Mouse (Mus musculus) kidney, adult 2 months (tissue): ENCODE measurements around the gene Supv3l1. TPM values are rescaled to one million over a fixed set of nuclear protein-coding genes. Genes with fewer than 3 reads are reported as not detected.
A peak's percentile ranks its signal among the peaks of the same experiment; 100 is the strongest.

ENCODE experiments used
- DNase-seq: peaks from one replicate; pipeline ENCODE4 v3.0.0; 2021
- H3K27ac ChIP-seq: fragments of 200-500 bp; 2 replicates; pipeline ENCODE4 v1.5.1; 2012; ENCODE audit warnings: low read depth, low read length, control low read depth, inconsistent platforms; ENCODE audit not compliant: insufficient read depth
- H3K27me3 ChIP-seq: fragments of 200-500 bp; replicated peaks from 2 replicates; pipeline ENCODE4 v1.6.1; 2012; ENCODE audit warnings: mild to moderate bottlenecking, moderate library complexity, low read length, inconsistent platforms; ENCODE audit not compliant: control insufficient read depth, insufficient read depth
- H3K36me3 ChIP-seq: fragments of 200-500 bp; 2 replicates; pipeline ENCODE4 v1.6.1; 2012; ENCODE audit warnings: mild to moderate bottlenecking, moderate library complexity, low read length, inconsistent platforms; ENCODE audit not compliant: control insufficient read depth, insufficient read depth
- H3K4me1 ChIP-seq: fragments of 200-500 bp; 2 replicates; pipeline ENCODE4 v1.6.1; 2011; ENCODE audit warnings: low read length; ENCODE audit not compliant: control insufficient read depth, insufficient read depth
- H3K4me3 ChIP-seq: fragments of 200-500 bp; 2 replicates; pipeline ENCODE4 v1.5.1; 2011; ENCODE audit warnings: mild to moderate bottlenecking, low read depth, low read length, control low read depth; ENCODE audit not compliant: insufficient read depth
- CTCF ChIP-seq: fragments of 200-500 bp; conservative IDR thresholded peaks from 2 replicates; pipeline ENCODE4 v1.5.1; 2011; ENCODE audit warnings: low read depth, mild to moderate bottlenecking, control low read depth, low read length, moderate library complexity, mixed read lengths; ENCODE audit not compliant: insufficient read depth, insufficient read length
- POLR2A ChIP-seq: fragments of 200-500 bp; IDR thresholded peaks from one replicate; pipeline ENCODE4 v1.6.1; 2011; ENCODE audit warnings: low read depth, low read length, control low read depth
- WGBS: fragments of 180-500 bp; shearing (Covaris S2); methylation state at CpG from one replicate; pipeline ENCODE4 v1.1.7; 2018; 5-methylcytosine and 5-hydroxymethylcytosine counted together
- polyA plus RNA-seq: library from polyadenylated mRNA; depleted of rRNA; stranded (reverse); fragments of >200 nt; gene quantifications from 2 replicates; pipeline ENCODE4 v1.2.3, GENCODE M21; 2012

Gene Supv3l1
- polyA plus RNA-seq, 1 experiment: 25.4 TPM

- 11% methylated on average over 8 of the region's 8 CpGs for WGBS
- no peak for TF ChIP-seq POLR2A
- no peak for TF ChIP-seq CTCF
- Histone ChIP-seq H3K27me3 (no peaks in the 10 kb centered on the region), H3K36me3 (no peaks in the 10 kb centered on the region), H3K4me3 (no peak overlapping the region), H3K27ac (peak overlapping the region; percentile 67), H3K4me1 (peaks cover 6% of the 10 kb centered on the region; the same call in 1 of the 2 replicates)
- DNase-seq: peak; percentile 56
These were observed 36.5 kb downstream of the Supv3l1 start for GRCm38 (mm10) chr10:62412906-62413605.

GRCm38 (mm10) chr10:62411431-62412410, 37.8 kb downstream of the Supv3l1 start:
- WGBS: 68% methylated on average over 19 of the region's 19 CpGs
- Histone ChIP-seq H3K4me1 (peaks cover 6% of the 10 kb centered on the region; the same call in 1 of the 2 replicates), H3K27ac (no peak overlapping the region), H3K36me3 (no peaks in the 10 kb centered on the region), H3K4me3 (no peak overlapping the region), H3K27me3 (no peaks in the 10 kb centered on the region)
- no peak for TF ChIP-seq CTCF
- TF ChIP-seq POLR2A: no peak
- no peak for DNase-seq

GRCm38 (mm10) chr10:62410943-62411342, 38.6 kb downstream of the Supv3l1 start:
- TF ChIP-seq POLR2A: no peak
- TF ChIP-seq CTCF: peak; percentile 89
- H3K27me3 ChIP-seq: no peaks in the 10 kb centered on the region
- 4% methylated on average over 5 of the region's 5 CpGs for WGBS
- peaks cover 6% of the 10 kb centered on the region; the same call in 1 of the 2 replicates for H3K4me1 ChIP-seq
- H3K36me3 ChIP-seq: no peaks in the 10 kb centered on the region
- H3K4me3 ChIP-seq: no peak overlapping the region
- H3K27ac ChIP-seq: no peak overlapping the region
- peak; percentile 73 for DNase-seq

GRCm38 (mm10) chr10:62404901-62405300, 44.6 kb downstream of the Supv3l1 start:
- H3K36me3 ChIP-seq: no peaks in the 10 kb centered on the region
- no peaks in the 10 kb centered on the region for H3K27me3 ChIP-seq
- no peak overlapping the region for H3K4me3 ChIP-seq
- TF ChIP-seq POLR2A (no peak), CTCF (no peak)
- WGBS: 41% methylated on average over 14 of the region's 14 CpGs
- H3K27ac ChIP-seq: no peak overlapping the region
- DNase-seq: no peak
- H3K4me1 ChIP-seq: no peaks in the 10 kb centered on the region

- Histone ChIP-seq H3K4me3 (no peak overlapping the region), H3K27me3 (no peaks in the 10 kb centered on the region), H3K27ac (no peak overlapping the region), H3K36me3 (no peaks in the 10 kb centered on the region), H3K4me1 (no peaks in the 10 kb centered on the region)
- 68% methylated on average over 19 of the region's 19 CpGs for WGBS
- DNase-seq: no peak
- TF ChIP-seq POLR2A (no peak), CTCF (no peak)
These were observed 47.9 kb downstream of the Supv3l1 start for GRCm38 (mm10) chr10:62401641-62402111.

GRCm38 (mm10) chr10:62383011-62383410, 66.5 kb downstream of the Supv3l1 start:
- DNase-seq: no peak
- Histone ChIP-seq H3K4me1 (no peaks in the 10 kb centered on the region), H3K27me3 (no peaks in the 10 kb centered on the region), H3K4me3 (no peak overlapping the region), H3K36me3 (no peaks in the 10 kb centered on the region), H3K27ac (no peak overlapping the region)
- 73% methylated on average over 3 of the region's 3 CpGs for WGBS
- TF ChIP-seq POLR2A (no peak), CTCF (no peak)

- no peak overlapping the region for H3K4me3 ChIP-seq
- DNase-seq: no peak
- H3K27me3 ChIP-seq: no peaks in the 10 kb centered on the region
- H3K4me1 ChIP-seq: no peaks in the 10 kb centered on the region
- TF ChIP-seq POLR2A (no peak), CTCF (no peak)
- H3K36me3 ChIP-seq: no peaks in the 10 kb centered on the region
- no peak overlapping the region for H3K27ac ChIP-seq
These were observed 68.6 kb downstream of the Supv3l1 start for GRCm38 (mm10) chr10:62380936-62381335.
